Mouse (Mus musculus): ENCODE measurements around the gene Mrpl35. TPM values are rescaled to one million over a fixed set of nuclear protein-coding genes. Genes with fewer than 3 reads are reported as not detected.
A peak's percentile ranks its signal among the peaks of the same experiment; 100 is the strongest.
"Not testable (repeated sequence)": the region's sequence is repeated elsewhere in the genome, so short reads cannot be mapped to it uniquely, and the experiment has no call there.

Mrpl35 gene
- 34.6 and 40.6 TPM in 2 replicates for total RNA-seq (2021)
- long read RNA-seq, transcript Mrpl35-201 (4 exons, 3,721 nt): major isoform, 49 of 56 reads
- long read RNA-seq, partial matches to known transcripts: 1 of 56 reads
- long read RNA-seq, other reads (novel, unspliced or antisense): 6 of 56 reads

GRCm38 (mm10) chr6:71826869-71827268 is at the start of gene Mrpl35:
Gene Mrpl35 (minus strand): TSS chr6:71826969.
- DNase-seq: no peak

GRCm38 (mm10) chr6:71871396-71871795 is 44.6 kb upstream of the Mrpl35 start:
- DNase-seq: no peak

GRCm38 (mm10) chr6:71868809-71869208 is 42.0 kb upstream of the Mrpl35 start:
- DNase-seq: no peak

GRCm38 (mm10) chr6:71867751-71868150 is 41.0 kb upstream of the Mrpl35 start:
- DNase-seq: no peak

GRCm38 (mm10) chr6:71846906-71847305 is 20.1 kb upstream of the Mrpl35 start:
- DNase-seq: not testable (repeated sequence)

- no peak for DNase-seq
Observed at GRCm38 (mm10) chr6:71840597-71841290, 14.0 kb upstream of the Mrpl35 start.

GRCm38 (mm10) chr6:71839815-71840214 is 13.0 kb upstream of the Mrpl35 start:
- DNase-seq: no peak

- DNase-seq: no peak
Observed at GRCm38 (mm10) chr6:71836811-71837210, 10.0 kb upstream of the Mrpl35 start.

- DNase-seq: peak; percentile 92
Observed at GRCm38 (mm10) chr6:71831581-71831960, 4.8 kb upstream of the Mrpl35 start.

GRCm38 (mm10) chr6:71830690-71831580 is 4.2 kb upstream of the Mrpl35 start, which contains the start of gene Immt:
Gene Immt (plus strand): TSS chr6:71831331.
- DNase-seq: peak; percentile 99

- no peak for DNase-seq
Observed at GRCm38 (mm10) chr6:71829768-71830167, 3.0 kb upstream of the Mrpl35 start.

GRCm38 (mm10) chr6:71823961-71824360 is 2.8 kb downstream of the Mrpl35 start:
- no peak for DNase-seq

GRCm38 (mm10) chr6:71823488-71823887 is 3.3 kb downstream of the Mrpl35 start:
- DNase-seq: peak; percentile 89

GRCm38 (mm10) chr6:71823085-71823484 is 3.7 kb downstream of the Mrpl35 start:
- no peak for DNase-seq

- DNase-seq: no peak
Observed at GRCm38 (mm10) chr6:71819764-71820292, 6.9 kb downstream of the Mrpl35 start.

GRCm38 (mm10) chr6:71812820-71813219 is 13.9 kb downstream of the Mrpl35 start:
- no peak for DNase-seq

- DNase-seq: no peak
Observed at GRCm38 (mm10) chr6:71809890-71810289, 16.9 kb downstream of the Mrpl35 start.

GRCm38 (mm10) chr6:71806713-71807112 is 20.1 kb downstream of the Mrpl35 start:
- no peak for DNase-seq

GRCm38 (mm10) chr6:71804061-71804829 is 22.5 kb downstream of the Mrpl35 start:
- DNase-seq: peak; percentile 70

- no peak for DNase-seq
Observed at GRCm38 (mm10) chr6:71803609-71804008, 23.2 kb downstream of the Mrpl35 start.

GRCm38 (mm10) chr6:71801714-71802094 is 25.1 kb downstream of the Mrpl35 start:
- no peak for DNase-seq

Measured in adrenal gland, postnatal 25 days (tissue).